Mouse (Mus musculus) megakaryocyte-erythroid progenitor cell, adult 5-6 weeks (primary cell): Measurements from ENCODE around the gene Chrdl2. TPM values are rescaled to one million over a fixed set of nuclear protein-coding genes. Genes with fewer than 3 reads are reported as not detected.

ENCODE experiments used
- total RNA-seq, 2 experiments: library from RNA; stranded (forward) in 1 of 2; stranded (reverse) in 1 of 2; fragments of 200-1000, 215-1000 nt in 1 of 2; fragments of >200 nt in 1 of 2; fragmentation: Nextera tagmentation in 1 of 2; gene quantifications; 2 replicates each; pipeline ENCODE4 v1.2.3; 2014 to 2017

Chrdl2 gene
- total RNA-seq, 2 experiments from 2014 or later = not detected

Other genes with a start within 250 kb of the Chrdl2 start
- gene Olfr521, start 242.7 kb upstream of the Chrdl2 start, total RNA-seq (2014; fragmentation: Nextera tagmentation) = not detected in 2 replicates
- not detected in 2 replicates for gene Olfr521, start 242.7 kb upstream of the Chrdl2 start, total RNA-seq (2017)
- 3.9 and 8.1 TPM in 2 replicates for gene Neu3, start 177.8 kb upstream of the Chrdl2 start, total RNA-seq (2014; fragmentation: Nextera tagmentation)
- 3.9 and 5.8 TPM in 2 replicates for gene Neu3, start 177.8 kb upstream of the Chrdl2 start, total RNA-seq (2017)
- gene Xrra1, start 147.1 kb upstream of the Chrdl2 start, total RNA-seq (2014; fragmentation: Nextera tagmentation) = 0.07 TPM in 1 of 2 replicates, not detected in the other
- gene Xrra1, start 147.1 kb upstream of the Chrdl2 start, total RNA-seq (2017) = not detected in 2 replicates
- 93.4 and 132 TPM in 2 replicates for gene Spcs2, start 142.7 kb upstream of the Chrdl2 start, total RNA-seq (2014; fragmentation: Nextera tagmentation)
- 136 and 153 TPM in 2 replicates for gene Spcs2, start 142.7 kb upstream of the Chrdl2 start, total RNA-seq (2017)
- 5.3 and 10.4 TPM in 2 replicates for gene Rnf169, start 25.7 kb upstream of the Chrdl2 start, total RNA-seq (2014; fragmentation: Nextera tagmentation)
- 7.8 and 14.8 TPM in 2 replicates for gene Rnf169, start 25.7 kb upstream of the Chrdl2 start, total RNA-seq (2017)
- 91.8 and 98.7 TPM in 2 replicates for gene Pold3, start 115.4 kb downstream of the Chrdl2 start, total RNA-seq (2014; fragmentation: Nextera tagmentation)
- 97.0 and 121 TPM in 2 replicates for gene Pold3, start 115.4 kb downstream of the Chrdl2 start, total RNA-seq (2017)
- gene Lipt2, start 153.1 kb downstream of the Chrdl2 start, total RNA-seq (2014; fragmentation: Nextera tagmentation) = 5.2 and 13.0 TPM in 2 replicates
- 8.5 and 16.9 TPM in 2 replicates for gene Lipt2, start 153.1 kb downstream of the Chrdl2 start, total RNA-seq (2017)
- gene Kcne3, start 170.3 kb downstream of the Chrdl2 start, total RNA-seq (2014; fragmentation: Nextera tagmentation) = 4.1 TPM in 1 of 2 replicates, not detected in the other
- gene Kcne3, start 170.3 kb downstream of the Chrdl2 start, total RNA-seq (2017) = 0.38 TPM in 1 of 2 replicates, not detected in the other
- 11.6 and 21.7 TPM in 2 replicates for gene Pgm2l1, start 221.2 kb downstream of the Chrdl2 start, total RNA-seq (2014; fragmentation: Nextera tagmentation)
- gene Pgm2l1, start 221.2 kb downstream of the Chrdl2 start, total RNA-seq (2017) = 13.7 and 18.0 TPM in 2 replicates